Mouse (Mus musculus) cerebellum, adult 11 months (tissue): ENCODE data around the gene Gm45717.

Experiments used
- DNase-seq: peaks from one replicate; pipeline ENCODE4 v3.0.0; 2022

Gm45717 gene

GRCm38 (mm10) chr7:140967862-140968591, 12.3 kb upstream of the Gm45717 start:
- DNase-seq = no peak

GRCm38 (mm10) chr7:140966921-140967320, 11.2 kb upstream of the Gm45717 start, which contains the start of gene Ifitm1:
Gene Ifitm1, plus strand, starts transcription at chr7:140967221.
- DNase-seq = no peak

GRCm38 (mm10) chr7:140962733-140963132, 7.0 kb upstream of the Gm45717 start:
- DNase-seq = no peak

- DNase-seq = no peak
These were observed 5.7 kb upstream of the Gm45717 start for GRCm38 (mm10) chr7:140961416-140961815.

GRCm38 (mm10) chr7:140960026-140960425, 4.3 kb upstream of the Gm45717 start:
- DNase-seq = no peak

- peak; percentile 6 for DNase-seq
These were observed 3.6 kb upstream of the Gm45717 start for GRCm38 (mm10) chr7:140959181-140959901.

- no peak for DNase-seq
These were observed 776 bp upstream of the Gm45717 start for GRCm38 (mm10) chr7:140956556-140956869.

GRCm38 (mm10) chr7:140955342-140955741, 395 bp downstream of the Gm45717 start:
- DNase-seq = no peak

- DNase-seq = no peak
These were observed 1.0 kb downstream of the Gm45717 start for GRCm38 (mm10) chr7:140954733-140955071.

GRCm38 (mm10) chr7:140953800-140954732, 1.7 kb downstream of the Gm45717 start:
- no peak for DNase-seq

- no peak for DNase-seq
These were observed 2.6 kb downstream of the Gm45717 start for GRCm38 (mm10) chr7:140953133-140953532.

- DNase-seq = no peak
These were observed 3.3 kb downstream of the Gm45717 start for GRCm38 (mm10) chr7:140952441-140952840.

- DNase-seq = no peak
These were observed 4.0 kb downstream of the Gm45717 start for GRCm38 (mm10) chr7:140951765-140952164.

GRCm38 (mm10) chr7:140951051-140951450, 4.7 kb downstream of the Gm45717 start:
- no peak for DNase-seq

- no peak for DNase-seq
These were observed 5.8 kb downstream of the Gm45717 start, which contains the start of gene Ifitm5 for GRCm38 (mm10) chr7:140949824-140950530. Gene Ifitm5, minus strand, starts transcription at chr7:140950291.

- no peak for DNase-seq
These were observed 6.5 kb downstream of the Gm45717 start for GRCm38 (mm10) chr7:140949255-140949654.

GRCm38 (mm10) chr7:140948161-140948560, 7.6 kb downstream of the Gm45717 start:
- DNase-seq = no peak

GRCm38 (mm10) chr7:140946980-140947379, 8.8 kb downstream of the Gm45717 start:
- no peak for DNase-seq

- DNase-seq = no peak
These were observed 9.4 kb downstream of the Gm45717 start for GRCm38 (mm10) chr7:140946311-140946710.

GRCm38 (mm10) chr7:140945247-140945646, 10.5 kb downstream of the Gm45717 start:
- no peak for DNase-seq

- DNase-seq = no peak
These were observed 11.5 kb downstream of the Gm45717 start for GRCm38 (mm10) chr7:140944236-140944635.

GRCm38 (mm10) chr7:140943356-140943755, 12.4 kb downstream of the Gm45717 start:
- DNase-seq = no peak

GRCm38 (mm10) chr7:140942811-140943210, 12.9 kb downstream of the Gm45717 start:
- no peak for DNase-seq
